Mouse (Mus musculus): ENCODE results near the gene Gadd45b.

Gene Gadd45b

GRCm38 (mm10) chr10:80909375-80910162, 20.3 kb upstream of the Gadd45b start:
- DNase-seq (ENCODE audit: low spot score in 2 of 2): no peak

- no peak for DNase-seq (ENCODE audit: low spot score in 2 of 2)
Measured at GRCm38 (mm10) chr10:80911354-80911753, 18.5 kb upstream of the Gadd45b start.

GRCm38 (mm10) chr10:80911891-80912290, 18.0 kb upstream of the Gadd45b start:
- no peak for DNase-seq (ENCODE audit: low spot score in 2 of 2)

- DNase-seq (ENCODE audit: low spot score in 2 of 2): no peak
Measured at GRCm38 (mm10) chr10:80913364-80914011, 16.4 kb upstream of the Gadd45b start.

- peak; percentile 30 to 47 for DNase-seq (ENCODE audit: low spot score in 2 of 2)
Measured at GRCm38 (mm10) chr10:80914253-80914656, 15.6 kb upstream of the Gadd45b start.

GRCm38 (mm10) chr10:80915260-80915659, 14.6 kb upstream of the Gadd45b start:
- DNase-seq (ENCODE audit: low spot score in 2 of 2): no peak

- DNase-seq (ENCODE audit: low spot score in 2 of 2): no peak
Measured at GRCm38 (mm10) chr10:80915736-80916135, 14.1 kb upstream of the Gadd45b start.

- DNase-seq (ENCODE audit: low spot score in 2 of 2): no peak
Measured at GRCm38 (mm10) chr10:80917336-80917778, 12.5 kb upstream of the Gadd45b start.

GRCm38 (mm10) chr10:80917779-80918434, 12.0 kb upstream of the Gadd45b start, which contains the start of gene Lmnb2:
Lmnb2 (minus strand) TSS chr10:80918245.
- peak in 1 of 2 experiments; percentile 29 for DNase-seq (ENCODE audit: low spot score in 2 of 2)

GRCm38 (mm10) chr10:80921923-80922322, 8.0 kb upstream of the Gadd45b start:
- DNase-seq (ENCODE audit: low spot score in 2 of 2): no peak

- DNase-seq (ENCODE audit: low spot score in 2 of 2): no peak
Measured at GRCm38 (mm10) chr10:80925472-80925871, 4.4 kb upstream of the Gadd45b start.

GRCm38 (mm10) chr10:80928586-80929298, 1.1 kb upstream of the Gadd45b start:
- DNase-seq (ENCODE audit: low spot score in 2 of 2): peak; percentile 76 to 87

GRCm38 (mm10) chr10:80930361-80931152, 684 bp downstream of the Gadd45b start:
- peak; percentile 67 to 73 for DNase-seq (ENCODE audit: low spot score in 2 of 2)

GRCm38 (mm10) chr10:80931153-80931671, 1.3 kb downstream of the Gadd45b start:
- DNase-seq (ENCODE audit: low spot score in 2 of 2): peak in 1 of 2 experiments; percentile 33

- no peak for DNase-seq (ENCODE audit: low spot score in 2 of 2)
Measured at GRCm38 (mm10) chr10:80931695-80932094, 1.8 kb downstream of the Gadd45b start.

- DNase-seq (ENCODE audit: low spot score in 2 of 2): peak in 1 of 2 experiments; percentile 31
Measured at GRCm38 (mm10) chr10:80932206-80932605, 2.3 kb downstream of the Gadd45b start.

- no peak for DNase-seq (ENCODE audit: low spot score in 2 of 2)
Measured at GRCm38 (mm10) chr10:80932700-80933420, 3.0 kb downstream of the Gadd45b start.

GRCm38 (mm10) chr10:80933421-80933979, 3.6 kb downstream of the Gadd45b start:
- peak in 1 of 2 experiments; percentile 36 for DNase-seq (ENCODE audit: low spot score in 2 of 2)

- DNase-seq (ENCODE audit: low spot score in 2 of 2): no peak
Measured at GRCm38 (mm10) chr10:80934136-80934985, 4.5 kb downstream of the Gadd45b start.
